Mouse (Mus musculus) spleen, adult 2 months (tissue): Measurements from ENCODE around the gene Etl4. TPM values are rescaled to one million over a fixed set of nuclear protein-coding genes. Genes with fewer than 3 reads are reported as not detected.
"Not testable (repeated sequence)": the region's sequence is repeated elsewhere in the genome, so short reads cannot be mapped to it uniquely, and the experiment has no call there.

Experiments
- DNase-seq, 2 experiments: peaks; one replicate each; pipeline versions ENCODE4 v3.0.0 to v3.0.0-alpha.2; 2012 to 2021; ENCODE audit warnings: low spot score in 2 of 2, low read depth in 1 of 2
- H3K27ac ChIP-seq: fragments of 200-500 bp; 2 replicates; pipeline ENCODE4 v1.5.1; 2012; ENCODE audit warnings: low read length, inconsistent platforms; ENCODE audit not compliant: insufficient read depth
- H3K27me3 ChIP-seq: fragments of 200-500 bp; 2 replicates; pipeline ENCODE4 v1.6.1; 2012; ENCODE audit warnings: mild to moderate bottlenecking, moderate library complexity, low read length, inconsistent platforms; ENCODE audit not compliant: control insufficient read depth, insufficient read depth
- H3K36me3 ChIP-seq: fragments of 200-500 bp; 2 replicates; pipeline ENCODE4 v1.6.1; 2012; ENCODE audit warnings: mild to moderate bottlenecking, low read length, inconsistent platforms; ENCODE audit not compliant: control insufficient read depth, insufficient read depth
- H3K4me1 ChIP-seq: fragments of 200-500 bp; 2 replicates; pipeline ENCODE4 v1.6.1; 2011; ENCODE audit warnings: inconsistent platforms; ENCODE audit not compliant: control insufficient read depth, insufficient read depth, insufficient read length
- H3K4me3 ChIP-seq: fragments of 200-500 bp; 2 replicates; pipeline ENCODE4 v1.5.1; 2011; ENCODE audit warnings: mild to moderate bottlenecking, inconsistent platforms; ENCODE audit not compliant: insufficient read depth, insufficient read length; ENCODE audit errors: extremely low read depth
- CTCF ChIP-seq: fragments of 200-500 bp; IDR thresholded peaks from 2 replicates; pipeline ENCODE4 v1.5.1; 2011; ENCODE audit warnings: mild to moderate bottlenecking, inconsistent platforms; ENCODE audit not compliant: insufficient read depth, insufficient read length, insufficient replicate concordance; ENCODE audit errors: extremely low read depth
- POLR2A ChIP-seq: fragments of 200-500 bp; IDR thresholded peaks from 2 replicates; pipeline ENCODE4 v1.6.1; 2011; ENCODE audit warnings: low read depth, low read length, inconsistent platforms
- WGBS: fragments of 180-500 bp; shearing (Covaris S2); methylation state at CpG from one replicate; pipeline ENCODE4 v1.1.7; 2018; 5-methylcytosine and 5-hydroxymethylcytosine counted together
- polyA plus RNA-seq: library from polyadenylated mRNA; depleted of rRNA; stranded (reverse); fragments of >200 nt; gene quantifications from 2 replicates; pipeline ENCODE4 v1.2.3, GENCODE M21; 2012

Etl4 gene
- polyA plus RNA-seq, 1 experiment = 5.3 TPM

DNA sequence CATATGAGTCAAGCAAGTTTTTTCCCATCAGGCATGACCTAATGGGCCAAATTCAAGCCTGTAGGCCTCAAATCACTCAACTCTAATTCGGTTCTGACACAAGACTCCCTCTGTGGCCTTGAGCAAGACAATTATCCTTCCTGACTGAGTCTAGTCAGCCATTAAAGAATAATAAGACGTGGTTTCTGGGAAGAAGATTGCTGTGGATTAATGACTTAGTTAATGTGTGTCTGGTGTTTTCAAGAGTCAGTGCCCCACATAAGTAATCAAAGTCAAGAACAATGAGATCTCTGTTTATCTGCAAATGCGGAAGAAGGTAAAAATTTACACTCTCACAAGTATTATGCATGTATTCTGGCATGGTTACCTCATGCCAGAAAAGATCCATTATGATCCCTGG is 437.3 kb downstream of the Etl4 start:
- Histone ChIP-seq H3K27me3 (no peaks in the 10 kb centered on the region), H3K4me1 (no peaks in the 10 kb centered on the region), H3K4me3 (no peak overlapping the region), H3K27ac (no peak overlapping the region), H3K36me3 (no peaks in the 10 kb centered on the region)
- DNase-seq = no peak
- TF ChIP-seq POLR2A = no peak
- TF ChIP-seq CTCF = no peak
- 75% methylated on average over 3 of the region's 3 CpGs for WGBS

GRCm38 (mm10) chr2:20349268-20349667 is 439.7 kb downstream of the Etl4 start:
- Histone ChIP-seq H3K36me3 (no peaks in the 10 kb centered on the region), H3K4me3 (no peak overlapping the region), H3K27ac (no peak overlapping the region), H3K27me3 (no peaks in the 10 kb centered on the region), H3K4me1 (no peaks in the 10 kb centered on the region)
- 87% methylated on average over 5 of the region's 5 CpGs for WGBS
- no peak for DNase-seq
- TF ChIP-seq POLR2A = no peak

GRCm38 (mm10) chr2:20352796-20353195 is 443.2 kb downstream of the Etl4 start:
- DNase-seq = no peak
- no peaks in the 10 kb centered on the region for H3K27me3 ChIP-seq
- no peaks in the 10 kb centered on the region for H3K36me3 ChIP-seq
- H3K27ac ChIP-seq = no peak overlapping the region
- H3K4me1 ChIP-seq = no peaks in the 10 kb centered on the region
- no peak for TF ChIP-seq CTCF
- no peak for TF ChIP-seq POLR2A
- H3K4me3 ChIP-seq = no peak overlapping the region

- Histone ChIP-seq H3K36me3 (no peaks in the 10 kb centered on the region), H3K27ac (no peak overlapping the region), H3K4me3 (no peak overlapping the region), H3K4me1 (no peaks in the 10 kb centered on the region), H3K27me3 (no peaks in the 10 kb centered on the region)
- WGBS = 81% methylated on average over 2 of the region's 2 CpGs
- DNase-seq = no peak
- TF ChIP-seq POLR2A = no peak
Observed at GRCm38 (mm10) chr2:20377026-20377425, 467.4 kb downstream of the Etl4 start.

DNA sequence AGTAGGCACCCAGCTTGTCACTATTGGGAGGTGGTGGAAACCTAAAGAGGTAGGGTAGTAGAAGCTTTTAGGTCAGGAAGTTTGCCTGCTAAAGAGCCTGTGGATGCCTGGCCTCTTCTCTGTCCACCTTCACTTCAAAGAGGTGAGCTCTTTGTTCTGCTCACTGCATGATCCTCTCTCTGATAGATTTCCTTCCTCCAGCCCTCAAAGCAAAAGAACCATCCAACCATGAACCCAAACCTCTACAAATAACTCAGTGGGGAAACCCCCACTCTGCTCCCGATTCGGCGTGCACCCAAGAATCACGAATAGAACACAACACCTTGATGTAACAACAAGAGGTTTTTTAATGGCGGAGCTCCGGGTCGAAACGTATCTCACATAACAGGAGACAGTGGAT is 471.3 kb downstream of the Etl4 start:
- not testable (repeated sequence) for H3K27me3 ChIP-seq, H3K36me3 ChIP-seq, H3K4me1 ChIP-seq, H3K27ac ChIP-seq, DNase-seq, H3K4me3 ChIP-seq
- WGBS = 92% methylated on average over 6 of the region's 8 CpGs

DNA sequence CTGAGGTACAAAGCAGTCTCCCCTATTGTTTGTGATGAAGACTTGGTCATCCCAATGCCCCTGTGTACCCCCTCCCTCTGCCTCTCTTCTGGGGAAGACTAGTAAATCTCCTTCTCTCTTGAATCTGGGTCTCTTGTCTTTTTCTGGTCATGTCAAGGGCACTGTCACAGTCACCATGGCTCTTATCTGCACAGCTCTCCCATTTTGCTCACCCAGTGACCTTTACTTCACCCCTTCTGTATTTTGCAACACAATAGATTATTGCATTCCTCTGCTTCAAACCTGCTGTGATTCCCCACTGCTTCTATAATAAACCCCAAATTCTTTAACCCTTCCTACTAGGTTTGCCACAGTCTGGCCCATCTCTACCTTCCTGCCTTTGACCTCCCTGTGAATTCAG is 484.5 kb downstream of the Etl4 start:
- H3K4me1 ChIP-seq = no peaks in the 10 kb centered on the region
- TF ChIP-seq POLR2A (no peak), CTCF (no peak)
- H3K27me3 ChIP-seq = no peaks in the 10 kb centered on the region
- H3K36me3 ChIP-seq = no peaks in the 10 kb centered on the region
- H3K4me3 ChIP-seq = no peak overlapping the region
- H3K27ac ChIP-seq = no peak overlapping the region
- no peak for DNase-seq

DNA sequence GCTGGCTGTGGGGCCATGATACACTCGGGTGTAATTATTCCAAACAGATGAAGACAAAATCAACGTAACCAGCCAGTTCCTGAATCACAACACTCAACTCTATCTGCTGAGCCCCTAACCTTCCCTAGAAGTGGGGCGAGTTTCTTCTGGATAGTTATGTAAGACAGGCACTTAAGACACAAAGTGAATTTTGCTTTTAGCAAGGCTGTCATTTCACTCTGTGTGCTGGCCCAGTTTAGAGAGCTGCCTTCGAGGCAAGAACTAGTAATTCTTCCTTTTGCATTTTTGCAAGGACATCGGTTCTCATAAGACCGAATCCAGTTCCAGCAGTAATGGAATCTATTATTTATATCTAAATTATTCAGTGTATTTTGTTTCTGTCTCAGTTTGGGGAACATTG is 487.4 kb downstream of the Etl4 start:
- no peak overlapping the region for H3K4me3 ChIP-seq
- TF ChIP-seq POLR2A (no peak), CTCF (no peak)
- DNase-seq = no peak
- H3K4me1 ChIP-seq = no peaks in the 10 kb centered on the region
- H3K27me3 ChIP-seq = no peaks in the 10 kb centered on the region
- H3K36me3 ChIP-seq = no peaks in the 10 kb centered on the region
- WGBS = 86% methylated on average over 6 of the region's 6 CpGs
- H3K27ac ChIP-seq = no peak overlapping the region

DNA sequence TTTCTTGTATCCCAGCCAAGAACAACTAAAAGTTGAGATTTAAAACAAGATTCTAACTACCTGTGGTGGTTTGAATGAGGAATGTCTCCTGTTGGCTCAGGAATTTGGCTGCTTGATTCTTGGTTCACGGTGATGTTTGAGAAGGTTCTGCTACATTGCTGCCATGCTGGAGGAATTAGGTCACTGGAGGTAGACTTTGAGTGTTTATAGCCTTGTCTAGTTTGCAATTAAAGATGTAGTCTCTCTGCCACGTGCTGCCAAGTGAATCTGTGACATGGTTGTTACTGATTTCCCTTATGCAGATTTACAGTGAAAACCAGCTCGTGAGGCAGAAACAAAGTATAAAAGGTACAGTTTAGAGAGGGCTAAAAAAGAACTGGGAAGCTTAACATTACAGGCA is 491.0 kb downstream of the Etl4 start:
- WGBS = 69% methylated on average over 3 of the region's 3 CpGs
- DNase-seq = no peak
- no peak overlapping the region for H3K27ac ChIP-seq

More for the DNA sequence above, 491.0 kb downstream of the Etl4 start:
- H3K27me3 ChIP-seq = no peaks in the 10 kb centered on the region
- H3K36me3 ChIP-seq = no peaks in the 10 kb centered on the region
- no peak overlapping the region for H3K4me3 ChIP-seq
- no peak for TF ChIP-seq CTCF
- TF ChIP-seq POLR2A = no peak
- no peaks in the 10 kb centered on the region for H3K4me1 ChIP-seq
